Mouse (Mus musculus) heart, embryonic 10.5 days (tissue): ENCODE data around the gene Epb41. TPM values are rescaled to one million over a fixed set of nuclear protein-coding genes. Genes with fewer than 3 reads are reported as not detected.
A peak's percentile ranks its signal among the peaks of the same experiment; 100 is the strongest.

Source experiments
- DNase-seq: peaks from one replicate; pipeline ENCODE4 v3.0.0-alpha.2; 2017; ENCODE audit warnings: low spot score
- H3K27ac ChIP-seq: fragments of 300-500 bp; sonication (generic); 2 replicates; pipeline ENCODE4 v1.5.1; 2016; ENCODE audit warnings: mild to moderate bottlenecking
- H3K27me3 ChIP-seq: fragments of 300-500 bp; sonication (generic); 2 replicates; pipeline ENCODE4 v1.6.1; 2016; ENCODE audit warnings: mild to moderate bottlenecking; ENCODE audit not compliant: poor library complexity, insufficient read depth, severe bottlenecking
- H3K36me3 ChIP-seq: fragments of 300-500 bp; sonication (generic); 2 replicates; pipeline ENCODE4 v1.6.1; 2016; ENCODE audit warnings: mild to moderate bottlenecking, moderate library complexity
- H3K4me1 ChIP-seq: fragments of 300-500 bp; sonication (generic); 2 replicates; pipeline ENCODE4 v1.6.1; 2016; ENCODE audit warnings: mild to moderate bottlenecking
- H3K4me3 ChIP-seq: fragments of 300-500 bp; sonication (generic); 2 replicates; pipeline ENCODE4 v1.5.1; 2016; ENCODE audit warnings: mild to moderate bottlenecking, moderate library complexity
- H3K9me3 ChIP-seq: fragments of 300-500 bp; sonication (generic); 2 replicates; pipeline ENCODE4 v1.6.1; 2016; ENCODE audit warnings: mild to moderate bottlenecking, moderate library complexity
- WGBS: fragments of 180-500 bp; shearing (Covaris S2); methylation state at CpG from one replicate; pipeline ENCODE4 v1.1.7; 2016; 5-methylcytosine and 5-hydroxymethylcytosine counted together
- polyA plus RNA-seq: library from polyadenylated mRNA; unstranded; fragments of >200 nt; fragmentation: Nextera tagmentation; extraction: Ambion mirVana; gene quantifications from 2 replicates; pipeline ENCODE4 v1.2.1, GENCODE M21; 2016

The Epb41 gene
- polyA plus RNA-seq, 1 experiment from 2014 or later, result 78.8 TPM

DNA sequence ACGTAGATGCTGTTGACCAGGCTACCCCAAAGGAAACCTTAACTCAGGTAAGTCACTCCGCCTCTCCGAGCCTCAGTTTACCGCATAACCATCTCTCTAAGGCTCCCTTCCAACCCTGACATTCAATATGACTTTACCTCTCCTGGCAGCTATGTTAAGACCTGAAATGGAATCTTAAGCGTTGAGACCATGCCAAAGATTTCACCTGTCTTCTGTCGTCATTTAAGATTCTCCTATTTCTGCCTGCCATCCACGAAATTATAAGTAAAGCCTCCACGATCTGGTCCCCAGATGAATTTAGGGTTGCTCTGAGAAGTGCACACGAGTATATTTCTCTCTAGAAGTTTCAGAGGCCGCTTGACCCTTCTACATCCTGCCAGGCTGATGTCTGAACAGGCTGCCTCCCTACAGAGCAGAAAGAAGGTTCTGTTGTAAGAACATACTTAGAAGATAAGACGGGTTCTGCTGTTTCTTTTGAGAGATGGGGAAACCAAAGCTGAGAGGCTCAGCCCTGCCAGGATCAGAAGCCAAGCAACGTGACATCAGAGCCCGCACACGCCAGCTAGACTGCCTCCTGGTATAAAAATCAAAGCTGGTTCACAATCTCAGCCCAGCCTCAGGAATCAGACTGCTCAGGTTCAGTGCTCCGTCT, 25.4 kb downstream of the Epb41 start:
- Histone ChIP-seq H3K4me1 (peaks cover 24% of the 10 kb centered on the region), H3K27me3 (no peaks in the 10 kb centered on the region), H3K36me3 (no peaks in the 10 kb centered on the region), H3K4me3 (peak overlapping the region; percentile 87), H3K27ac (0 out of 2 replicates have a peak overlapping the region, but pooled peaks have one; percentile 29), H3K9me3 (no peaks in the 10 kb centered on the region)
- WGBS, result 10% methylated on average over 14 of the region's 15 CpGs
- peak; percentile 62 for DNase-seq

DNA sequence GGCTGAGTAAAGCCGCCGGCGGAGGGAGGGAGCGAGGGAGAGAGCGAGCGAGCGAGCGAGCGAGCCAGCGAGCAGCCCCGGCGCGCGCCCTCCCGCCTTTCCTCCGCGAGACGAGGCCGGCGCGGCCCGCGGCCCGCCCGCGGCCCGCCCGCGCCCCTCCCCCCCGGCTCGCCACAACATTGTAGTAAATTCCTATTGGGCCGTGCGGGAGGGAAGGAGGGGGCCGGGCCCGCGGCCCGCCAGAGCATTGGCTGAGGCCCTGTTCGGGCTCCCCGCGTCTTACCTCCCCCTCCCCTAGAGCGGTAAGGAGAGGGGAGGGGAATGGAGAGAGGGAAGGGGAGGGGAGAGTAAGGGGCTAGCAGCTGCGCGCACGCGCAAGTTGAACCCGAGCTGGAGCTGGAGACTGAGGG, 26.1 kb downstream of the Epb41 start:
- peak; percentile 97 for DNase-seq
- H3K36me3 ChIP-seq, result no peaks in the 10 kb centered on the region
- no peaks in the 10 kb centered on the region for H3K27me3 ChIP-seq
- H3K4me3 ChIP-seq, result peak overlapping the region; percentile 87
- WGBS, result 2% methylated on average over 38 of the region's 46 CpGs
- peak overlapping the region; percentile 97 for H3K27ac ChIP-seq
- H3K4me1 ChIP-seq, result peaks cover 24% of the 10 kb centered on the region
- H3K9me3 ChIP-seq, result no peaks in the 10 kb centered on the region

DNA sequence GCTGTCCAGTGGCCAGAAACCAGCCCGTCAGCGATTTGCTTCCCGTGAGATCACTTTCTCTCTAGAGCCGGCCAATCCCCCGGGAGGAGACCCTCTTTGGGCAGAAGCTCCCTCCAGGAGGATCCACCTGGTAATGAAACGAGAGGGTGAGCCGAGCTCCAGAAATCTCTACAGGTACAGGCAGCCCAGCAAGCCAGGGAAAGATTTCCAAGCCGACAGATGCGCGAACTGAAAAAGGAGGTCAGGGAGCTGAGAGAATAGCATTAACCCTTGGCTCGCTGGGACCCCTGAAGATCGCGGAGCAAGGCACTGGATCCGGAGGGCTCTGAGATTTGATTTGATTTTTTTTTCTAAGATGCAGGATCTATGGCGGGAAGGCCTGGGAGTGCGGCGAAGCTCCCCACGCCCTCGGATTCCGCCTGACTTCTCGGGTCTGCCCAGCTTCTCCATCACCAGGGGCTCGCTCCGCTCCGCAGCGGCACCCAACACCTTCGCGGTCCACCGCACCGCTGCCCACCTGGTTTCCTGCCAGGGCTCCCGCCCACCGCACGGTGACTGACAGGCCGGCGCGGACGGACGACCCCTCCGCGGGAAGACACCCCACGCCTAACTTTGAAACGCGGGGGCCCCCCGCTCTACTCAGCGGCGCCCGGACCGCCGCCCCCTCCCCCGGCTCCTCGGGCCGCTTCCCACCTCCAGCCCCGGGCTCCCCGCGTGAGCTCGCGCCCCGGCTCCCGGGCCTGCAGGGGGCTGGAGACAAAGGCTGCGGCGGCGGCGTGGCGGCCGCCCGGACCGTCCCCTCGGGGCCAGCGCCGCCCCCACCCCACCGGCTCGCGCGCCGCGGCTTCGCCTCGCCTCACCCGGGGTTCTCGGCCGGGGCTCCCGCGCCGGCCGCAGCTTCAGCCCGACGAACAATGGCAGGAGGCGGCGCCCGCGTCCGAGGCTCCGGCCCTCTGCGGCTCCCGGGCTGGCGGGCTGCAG, 26.8 kb downstream of the Epb41 start:
- no peaks in the 10 kb centered on the region for H3K9me3 ChIP-seq
- peaks cover 24% of the 10 kb centered on the region for H3K4me1 ChIP-seq
- peak overlapping the region; percentile 97 for H3K27ac ChIP-seq
- no peaks in the 10 kb centered on the region for H3K36me3 ChIP-seq
- WGBS, result under 1% methylated on average over 95 of the region's 95 CpGs
- no peaks in the 10 kb centered on the region for H3K27me3 ChIP-seq
- H3K4me3 ChIP-seq, result peak overlapping the region; percentile 87
- DNase-seq, result no peak

DNA sequence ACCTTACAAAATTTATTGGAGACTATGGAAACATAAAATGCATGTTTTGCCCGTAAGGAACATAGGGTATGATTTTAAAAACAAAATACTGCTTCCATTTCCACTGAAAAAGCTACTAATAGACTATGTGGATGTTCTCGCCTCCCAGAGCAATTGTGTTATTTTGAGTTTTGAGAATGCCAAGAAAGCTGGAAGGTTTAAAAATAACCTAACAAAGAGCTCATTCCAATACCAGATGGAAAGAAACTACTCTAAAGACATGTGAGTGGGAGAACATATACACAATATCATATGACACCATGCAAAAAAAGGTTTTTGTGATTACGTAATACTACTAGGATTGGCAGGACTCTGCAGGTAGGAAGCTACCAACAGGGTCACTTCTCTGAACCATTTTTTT, 31.4 kb downstream of the Epb41 start:
- Histone ChIP-seq H3K27me3 (no peaks in the 10 kb centered on the region), H3K4me3 (no peak overlapping the region), H3K9me3 (no peaks in the 10 kb centered on the region), H3K27ac (no peak overlapping the region), H3K4me1 (peaks cover 12% of the 10 kb centered on the region), H3K36me3 (no peaks in the 10 kb centered on the region)
- DNase-seq, result no peak
- 87% methylated on average over 3 of the region's 3 CpGs for WGBS

DNA sequence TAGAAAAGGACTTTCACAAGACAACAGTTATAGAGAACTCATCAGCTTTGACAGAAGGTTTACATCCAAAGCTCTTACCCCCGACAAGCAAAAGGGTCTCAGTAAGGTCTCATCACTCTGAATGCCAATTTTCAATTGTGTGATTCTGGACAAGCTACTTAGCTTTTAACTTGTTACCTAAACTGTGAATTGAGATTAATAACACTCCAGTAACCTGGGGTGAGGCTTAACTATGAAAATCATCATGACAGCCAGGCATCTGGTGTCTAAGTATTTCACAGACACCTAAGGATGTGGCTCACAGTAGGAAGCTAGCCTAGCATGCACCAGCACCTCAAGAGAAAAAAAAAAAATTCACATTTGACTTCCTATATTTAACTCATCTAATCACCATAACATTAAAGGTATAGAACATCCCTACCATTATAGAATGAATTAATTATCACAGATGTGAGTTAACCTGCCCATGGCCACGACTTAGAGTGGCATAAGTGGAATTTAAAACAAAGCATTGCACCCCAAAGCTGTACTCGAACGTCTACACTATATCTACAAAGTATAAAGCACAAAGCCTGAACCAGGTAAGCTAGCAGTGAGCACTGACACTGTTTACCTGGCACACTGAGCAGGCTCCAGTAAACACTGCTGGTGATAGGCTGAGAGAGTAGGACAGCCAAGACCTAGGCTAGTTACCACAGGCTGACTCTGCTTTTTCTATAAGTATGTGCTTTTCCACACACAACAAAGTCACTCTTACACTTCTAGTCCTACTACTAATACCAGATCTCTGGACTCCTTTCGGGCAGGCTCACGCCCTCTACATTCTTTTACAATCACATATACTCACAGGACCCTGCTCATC, 33.4 kb downstream of the Epb41 start:
- no peaks in the 10 kb centered on the region for H3K36me3 ChIP-seq
- H3K27me3 ChIP-seq, result no peaks in the 10 kb centered on the region
- H3K27ac ChIP-seq, result no peak overlapping the region
- no peak overlapping the region for H3K4me3 ChIP-seq
- 80% methylated on average over 6 of the region's 6 CpGs for WGBS
- no peaks in the 10 kb centered on the region for H3K9me3 ChIP-seq
- no peak for DNase-seq
- peaks cover 21% of the 10 kb centered on the region for H3K4me1 ChIP-seq

DNA sequence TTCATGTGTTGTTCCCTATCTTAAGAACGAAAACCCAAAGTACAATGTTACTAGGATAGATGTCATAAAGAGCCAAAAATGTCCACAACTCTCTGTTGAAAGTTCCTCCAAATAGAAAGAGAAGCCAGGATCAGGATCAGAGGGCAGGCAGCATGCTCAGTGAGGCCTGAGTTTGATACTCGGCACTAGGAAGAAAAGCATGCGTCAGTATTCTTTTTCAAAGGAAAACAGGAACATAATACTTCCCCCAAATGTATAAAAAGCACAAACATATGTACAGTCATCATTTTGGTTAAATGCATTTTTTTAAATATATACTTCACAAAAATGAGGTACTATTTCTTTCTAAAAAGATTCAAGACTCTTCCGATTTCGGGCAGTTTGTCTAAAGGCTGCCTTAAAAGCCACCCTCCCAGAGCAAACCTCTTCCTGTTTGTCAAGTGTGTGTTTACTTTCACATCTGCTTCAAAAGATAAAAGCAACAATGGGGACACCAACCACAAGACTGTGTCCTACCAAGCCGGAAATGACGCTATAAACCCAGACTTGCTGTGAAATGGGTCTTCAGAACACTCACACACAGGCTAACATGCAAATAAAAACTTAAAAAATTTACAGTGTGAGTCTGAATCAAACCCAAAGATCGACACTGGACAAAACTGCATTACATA, 35.0 kb downstream of the Epb41 start:
- peaks cover 21% of the 10 kb centered on the region for H3K4me1 ChIP-seq
- no peaks in the 10 kb centered on the region for H3K27me3 ChIP-seq
- DNase-seq, result no peak
- no peaks in the 10 kb centered on the region for H3K36me3 ChIP-seq
- H3K4me3 ChIP-seq, result no peak overlapping the region
- no peaks in the 10 kb centered on the region for H3K9me3 ChIP-seq
- 61% methylated on average over 8 of the region's 8 CpGs for WGBS
- H3K27ac ChIP-seq, result no peak overlapping the region

DNA sequence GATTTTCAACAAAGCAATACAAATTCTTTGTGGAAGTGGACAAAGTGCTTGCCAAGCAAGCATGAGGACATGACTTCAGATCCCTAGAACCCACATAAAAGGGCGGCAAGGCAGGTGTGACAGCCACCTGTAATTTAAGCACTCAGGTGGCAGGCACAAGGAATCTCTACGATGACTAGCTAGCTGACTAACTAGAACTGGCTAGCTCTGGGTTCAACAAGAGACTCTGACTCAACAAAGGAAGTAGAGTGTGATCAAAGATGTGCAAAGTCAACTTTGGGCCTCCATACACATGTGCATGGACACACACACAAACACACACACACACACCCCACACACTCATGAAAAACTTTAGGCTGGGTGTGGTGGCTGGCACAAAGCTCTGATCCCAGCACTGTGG, 35.6 kb downstream of the Epb41 start:
- no peaks in the 10 kb centered on the region for H3K9me3 ChIP-seq
- H3K36me3 ChIP-seq, result no peaks in the 10 kb centered on the region
- no peaks in the 10 kb centered on the region for H3K27me3 ChIP-seq
- H3K4me3 ChIP-seq, result no peak overlapping the region
- H3K4me1 ChIP-seq, result peaks cover 21% of the 10 kb centered on the region
- 86% methylated on average over 2 of the region's 2 CpGs for WGBS
- DNase-seq, result no peak
- H3K27ac ChIP-seq, result no peak overlapping the region

DNA sequence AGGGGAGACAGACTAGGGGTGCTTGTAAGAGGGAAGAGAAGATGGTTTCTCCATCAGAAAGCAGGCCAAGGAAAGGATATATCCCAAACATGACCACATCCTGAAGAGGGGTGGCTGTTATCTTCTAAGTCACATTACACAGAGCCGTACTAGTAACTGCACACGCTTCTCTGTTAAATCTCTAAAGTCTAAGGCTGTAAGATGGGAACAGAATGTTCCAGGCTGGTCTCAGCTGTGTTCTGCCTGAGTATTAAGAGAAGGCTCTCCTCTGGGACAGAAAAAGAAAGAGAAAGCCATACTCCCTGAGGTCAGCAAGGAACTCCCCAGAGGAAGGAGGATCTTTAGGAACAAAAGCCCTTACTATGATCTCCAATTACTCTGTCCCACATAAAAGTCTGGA, 36.3 kb downstream of the Epb41 start:
- Histone ChIP-seq H3K4me1 (peaks cover 21% of the 10 kb centered on the region), H3K27me3 (no peaks in the 10 kb centered on the region), H3K27ac (no peak overlapping the region), H3K4me3 (no peak overlapping the region), H3K36me3 (no peaks in the 10 kb centered on the region), H3K9me3 (no peaks in the 10 kb centered on the region)
- no peak for DNase-seq
- WGBS, result 69% methylated on average over 2 of the region's 2 CpGs

DNA sequence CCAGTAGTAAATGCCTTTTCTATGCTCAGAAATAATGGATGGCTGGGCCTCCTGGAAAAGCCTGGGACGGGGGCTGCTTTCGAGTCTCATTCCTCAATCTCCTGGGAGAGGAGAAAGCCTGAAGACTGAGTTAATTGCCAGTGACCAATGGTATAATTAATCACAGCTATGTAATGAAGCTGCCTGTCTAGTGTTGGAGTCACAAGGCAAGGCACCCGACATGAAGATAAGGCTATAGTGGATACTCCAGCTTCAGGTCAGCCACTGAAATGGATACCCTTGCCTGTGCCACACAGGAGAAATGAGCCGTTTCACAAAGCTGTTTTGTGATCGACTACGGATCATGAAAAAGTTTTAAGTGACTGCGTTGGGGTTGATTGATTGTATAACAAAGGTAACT, 37.1 kb downstream of the Epb41 start:
- Histone ChIP-seq H3K4me3 (no peak overlapping the region), H3K36me3 (peaks cover 5% of the 10 kb centered on the region; the same call in 1 of the 2 replicates), H3K4me1 (peaks cover 21% of the 10 kb centered on the region), H3K27me3 (no peaks in the 10 kb centered on the region), H3K9me3 (no peaks in the 10 kb centered on the region), H3K27ac (no peak overlapping the region)
- no peak for DNase-seq
- 65% methylated on average over 7 of the region's 7 CpGs for WGBS

DNA sequence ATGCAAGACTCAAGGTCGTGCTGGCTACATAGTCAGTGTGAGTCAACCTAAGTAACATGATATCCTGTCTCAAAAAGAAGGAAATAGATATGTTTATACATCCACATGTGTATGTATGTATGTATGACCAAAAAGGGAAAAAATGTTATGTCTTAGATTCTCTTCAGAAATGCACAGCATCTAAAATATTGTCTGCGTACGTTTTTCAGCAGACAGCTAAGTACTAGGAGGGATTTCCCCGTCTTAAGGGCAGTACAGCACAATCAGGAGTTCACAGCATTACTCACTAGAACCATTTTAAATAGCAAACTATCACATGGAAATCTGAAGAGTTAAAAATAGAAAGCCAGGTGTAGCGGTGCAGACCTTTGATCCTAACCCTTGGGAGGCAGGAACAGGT, 38.0 kb downstream of the Epb41 start:
- peaks cover 5% of the 10 kb centered on the region; the same call in 1 of the 2 replicates for H3K36me3 ChIP-seq
- H3K27me3 ChIP-seq, result no peaks in the 10 kb centered on the region
- no peak for DNase-seq
- H3K4me3 ChIP-seq, result no peak overlapping the region
- 81% methylated on average over 5 of the region's 5 CpGs for WGBS
- peaks cover 21% of the 10 kb centered on the region for H3K4me1 ChIP-seq
- H3K9me3 ChIP-seq, result no peaks in the 10 kb centered on the region
- no peak overlapping the region for H3K27ac ChIP-seq

DNA sequence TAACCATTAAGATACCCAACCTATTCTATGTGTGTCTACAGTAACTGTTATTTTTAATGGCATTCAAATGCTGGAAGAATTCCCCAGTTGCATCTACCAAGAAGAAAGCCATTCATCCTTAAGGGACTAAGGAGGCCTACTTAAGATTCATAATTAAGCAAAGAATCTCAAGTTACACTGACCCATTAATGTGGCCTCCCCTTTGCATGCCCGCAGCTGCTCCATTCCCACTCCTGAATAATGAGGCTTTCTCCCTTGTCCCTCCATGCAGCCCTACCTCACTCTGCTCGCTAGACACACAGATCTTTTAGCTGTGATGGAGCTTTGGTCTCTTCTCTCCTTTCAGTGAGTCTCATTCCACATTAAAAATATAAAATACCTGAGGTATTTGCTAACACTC, 40.9 kb downstream of the Epb41 start:
- no peak overlapping the region for H3K4me3 ChIP-seq
- H3K4me1 ChIP-seq, result peaks cover 30% of the 10 kb centered on the region
- no peaks in the 10 kb centered on the region for H3K9me3 ChIP-seq
- H3K36me3 ChIP-seq, result peaks cover 5% of the 10 kb centered on the region; the same call in 1 of the 2 replicates
- no peak overlapping the region for H3K27ac ChIP-seq
- DNase-seq, result no peak
- no peaks in the 10 kb centered on the region for H3K27me3 ChIP-seq
- WGBS, result 70% methylated on average over 2 of the region's 2 CpGs

DNA sequence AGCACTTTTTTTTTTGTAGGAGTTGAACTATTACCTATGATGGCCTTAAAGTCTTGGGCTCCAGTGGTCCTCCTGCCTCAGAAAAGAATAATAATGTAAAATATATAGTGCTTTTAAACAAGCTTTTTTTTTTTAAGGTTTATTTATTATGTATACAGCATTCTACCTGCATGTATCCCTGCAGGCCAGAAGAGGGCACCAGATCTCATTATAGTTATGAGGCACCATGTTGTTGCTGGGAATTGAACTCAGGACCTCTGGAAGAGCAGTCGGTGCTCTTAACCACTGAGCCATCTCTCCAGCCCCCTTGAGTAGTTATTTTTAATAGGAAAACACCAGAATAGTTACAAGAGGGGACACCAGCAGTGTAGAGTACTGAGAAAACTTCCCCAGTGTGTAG, 41.9 kb downstream of the Epb41 start:
- H3K36me3 ChIP-seq, result peaks cover 5% of the 10 kb centered on the region; the same call in 1 of the 2 replicates
- no peak overlapping the region for H3K27ac ChIP-seq
- H3K4me3 ChIP-seq, result no peak overlapping the region
- 68% methylated on average over 1 of the region's 1 CpGs for WGBS
- H3K9me3 ChIP-seq, result no peaks in the 10 kb centered on the region
- no peaks in the 10 kb centered on the region for H3K27me3 ChIP-seq
- DNase-seq, result no peak
- H3K4me1 ChIP-seq, result peaks cover 25% of the 10 kb centered on the region
